Mouse (Mus musculus): ENCODE measurements around the gene Gm4305. TPM values are rescaled to one million over a fixed set of nuclear protein-coding genes. Genes with fewer than 3 reads are reported as not detected.
"Not testable (repeated sequence)": the region's sequence is repeated elsewhere in the genome, so short reads cannot be mapped to it uniquely, and the experiment has no call there.

Gene Gm4305
- polyA plus RNA-seq (2015; fragmentation: Nextera tagmentation; extraction: Ambion mirVana) = not detected in 2 replicates

GRCm38 (mm10) chr10:100350793-100351192 lies at the start of gene Gm4305:
Gene Gm4305, plus strand, starts transcription at chr10:100351093.
- WGBS = no CpG with 5 or more reads among the region's 3 CpGs
- not testable (repeated sequence) for H3K27me3 ChIP-seq; ATAC-seq (ENCODE audit: insufficient number of reproducible peaks, low FRiP score, low TSS enrichment, low read depth); H3K27ac ChIP-seq (replicated peaks); H3K4me3 ChIP-seq (replicated peaks); H3K9me3 ChIP-seq (replicated peaks); H3K9ac ChIP-seq; H3K4me2 ChIP-seq (replicated peaks); H3K4me1 ChIP-seq; H3K36me3 ChIP-seq

GRCm38 (mm10) chr10:100335376-100335775 lies 15.5 kb upstream of the Gm4305 start, which contains the start of gene Gm4301:
Gene Gm4301, plus strand, starts transcription at chr10:100335676.
- WGBS = no CpG with 5 or more reads among the region's 2 CpGs
- not testable (repeated sequence) for H3K4me3 ChIP-seq (replicated peaks); H3K9me3 ChIP-seq (replicated peaks); H3K36me3 ChIP-seq; H3K27me3 ChIP-seq; ATAC-seq (ENCODE audit: insufficient number of reproducible peaks, low FRiP score, low TSS enrichment, low read depth); H3K9ac ChIP-seq; H3K4me1 ChIP-seq; H3K27ac ChIP-seq (replicated peaks); H3K4me2 ChIP-seq (replicated peaks)

GRCm38 (mm10) chr10:100340536-100340935 lies 10.4 kb upstream of the Gm4305 start, which contains the start of gene Gm4302:
Gene Gm4302, plus strand, starts transcription at chr10:100340836.
- not testable (repeated sequence) for H3K27ac ChIP-seq (replicated peaks); H3K36me3 ChIP-seq; H3K4me3 ChIP-seq (replicated peaks); H3K4me1 ChIP-seq; H3K9me3 ChIP-seq (replicated peaks); H3K27me3 ChIP-seq; ATAC-seq (ENCODE audit: insufficient number of reproducible peaks, low FRiP score, low TSS enrichment, low read depth); H3K9ac ChIP-seq; H3K4me2 ChIP-seq (replicated peaks)
- no CpG with 5 or more reads among the region's 3 CpGs for WGBS

GRCm38 (mm10) chr10:100345672-100346071 lies 5.2 kb upstream of the Gm4305 start, which contains the start of gene Gm4303:
Gene Gm4303, plus strand, starts transcription at chr10:100345972.
- not testable (repeated sequence) for H3K36me3 ChIP-seq; H3K27me3 ChIP-seq; ATAC-seq (ENCODE audit: insufficient number of reproducible peaks, low FRiP score, low TSS enrichment, low read depth); H3K4me1 ChIP-seq; H3K4me2 ChIP-seq (replicated peaks); H3K4me3 ChIP-seq (replicated peaks); H3K9me3 ChIP-seq (replicated peaks); H3K27ac ChIP-seq (replicated peaks); H3K9ac ChIP-seq
- WGBS = no CpG with 5 or more reads among the region's 3 CpGs

GRCm38 (mm10) chr10:100356841-100357240 lies 5.9 kb downstream of the Gm4305 start:
- H3K4me3 ChIP-seq (replicated peaks); H3K27ac ChIP-seq (replicated peaks); H3K27me3 ChIP-seq; H3K4me1 ChIP-seq; H3K36me3 ChIP-seq; H3K9ac ChIP-seq; H3K4me2 ChIP-seq (replicated peaks); H3K9me3 ChIP-seq (replicated peaks); ATAC-seq (ENCODE audit: insufficient number of reproducible peaks, low FRiP score, low TSS enrichment, low read depth): not testable (repeated sequence)
- WGBS = 68% methylated on average over 2 of the region's 2 CpGs

GRCm38 (mm10) chr10:100361038-100361437 lies 10.1 kb downstream of the Gm4305 start, which contains the start of gene Gm4307:
Gene Gm4307, plus strand, starts transcription at chr10:100361338.
- not testable (repeated sequence) for H3K4me2 ChIP-seq (replicated peaks); H3K27me3 ChIP-seq; H3K9me3 ChIP-seq (replicated peaks); H3K4me3 ChIP-seq (replicated peaks); H3K9ac ChIP-seq; H3K27ac ChIP-seq (replicated peaks); H3K36me3 ChIP-seq; ATAC-seq (ENCODE audit: insufficient number of reproducible peaks, low FRiP score, low TSS enrichment, low read depth); H3K4me1 ChIP-seq
- WGBS = no CpG with 5 or more reads among the region's 3 CpGs

GRCm38 (mm10) chr10:100382460-100382859 lies 31.6 kb downstream of the Gm4305 start, which contains the start of gene Gm4312:
Gene Gm4312, minus strand, starts transcription at chr10:100382560.
- H3K4me2 ChIP-seq (replicated peaks); H3K9ac ChIP-seq; H3K4me3 ChIP-seq (replicated peaks); H3K9me3 ChIP-seq (replicated peaks); ATAC-seq (ENCODE audit: insufficient number of reproducible peaks, low FRiP score, low TSS enrichment, low read depth); H3K27me3 ChIP-seq; H3K4me1 ChIP-seq; H3K27ac ChIP-seq (replicated peaks); H3K36me3 ChIP-seq: not testable (repeated sequence)
- no CpG with 5 or more reads among the region's 2 CpGs for WGBS

Other genes with a start within 250 kb of the Gm4305 start
- not detected in 2 replicates for gene Gm4301, start 15.4 kb upstream of the Gm4305 start, polyA plus RNA-seq (2015; fragmentation: Nextera tagmentation; extraction: Ambion mirVana)
- not detected in 2 replicates for gene Gm4302, start 10.3 kb upstream of the Gm4305 start, polyA plus RNA-seq (2015; fragmentation: Nextera tagmentation; extraction: Ambion mirVana)
- not detected in 2 replicates for gene Gm4303, start 5.1 kb upstream of the Gm4305 start, polyA plus RNA-seq (2015; fragmentation: Nextera tagmentation; extraction: Ambion mirVana)
- gene Gm4307, start 10.2 kb downstream of the Gm4305 start, polyA plus RNA-seq (2015; fragmentation: Nextera tagmentation; extraction: Ambion mirVana) = not detected in 2 replicates
- gene Gm4312, start 31.5 kb downstream of the Gm4305 start, polyA plus RNA-seq (2015; fragmentation: Nextera tagmentation; extraction: Ambion mirVana) = not detected in 2 replicates
- gene Tmtc3, start 136.3 kb downstream of the Gm4305 start, polyA plus RNA-seq (2015; fragmentation: Nextera tagmentation; extraction: Ambion mirVana) = 18.5 and 19.2 TPM in 2 replicates
- 5.4 and 5.5 TPM in 2 replicates for gene Cep290, start 136.5 kb downstream of the Gm4305 start, polyA plus RNA-seq (2015; fragmentation: Nextera tagmentation; extraction: Ambion mirVana)
- gene 4930430F08Rik, start 239.3 kb downstream of the Gm4305 start, polyA plus RNA-seq (2015; fragmentation: Nextera tagmentation; extraction: Ambion mirVana) = 7.8 and 9.2 TPM in 2 replicates
- not detected in 2 replicates for gene 1700017N19Rik, start 239.4 kb downstream of the Gm4305 start, polyA plus RNA-seq (2015; fragmentation: Nextera tagmentation; extraction: Ambion mirVana)

Data from embryonic facial prominence, embryonic 15.5 days (tissue).